Mouse (Mus musculus): ENCODE results near the gene Nos3. TPM values are rescaled to one million over a fixed set of nuclear protein-coding genes. Genes with fewer than 3 reads are reported as not detected.

Gene Nos3
- total and polyA plus RNA-seq, 3 experiments: 0.30 to 0.36 (median 0.31) TPM

DNA sequence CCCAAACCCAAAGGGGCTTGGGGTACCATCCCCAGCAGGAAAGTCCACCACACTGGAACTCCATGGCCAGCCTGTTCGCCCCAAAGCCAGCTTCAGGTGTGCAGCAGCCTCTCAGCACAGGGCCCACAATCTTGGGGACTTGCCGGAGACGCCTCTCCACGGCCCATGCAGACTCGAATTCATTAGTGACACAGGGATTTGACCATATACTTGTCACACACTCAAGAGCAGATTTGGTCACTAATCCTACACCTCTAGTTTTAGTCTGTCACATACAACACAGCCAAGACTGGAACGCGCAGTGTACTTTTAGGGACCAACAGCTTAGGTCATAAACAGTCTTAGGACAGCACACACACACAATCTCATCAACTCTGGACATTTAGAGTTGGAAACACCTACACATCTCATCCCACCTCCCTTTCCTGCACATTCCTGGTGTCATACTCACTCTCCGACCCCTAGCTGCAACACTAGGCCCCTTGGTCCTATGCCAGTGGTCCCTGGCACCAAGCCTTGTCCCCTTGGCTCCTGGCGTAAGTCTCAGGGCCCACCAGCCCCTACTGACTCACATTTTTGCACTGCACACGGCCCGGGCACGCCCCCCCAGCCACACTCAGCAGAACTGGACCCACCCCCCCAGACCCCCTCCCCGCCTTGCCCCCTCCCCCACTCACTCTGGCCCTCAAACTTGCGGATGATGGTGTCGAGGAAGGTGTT lies 13.9 kb upstream of the Nos3 start:
- Histone ChIP-seq H3K27me3 (replicated peaks) (peaks cover 93% of the 10 kb centered on the region), H3K27ac (ENCODE audit: insufficient read depth, low read depth) (no peak overlapping the region), H3K36me3 (replicated peaks in 1 of 2; ENCODE audit: control insufficient read depth in 1 of 2, insufficient read depth in 1 of 2, low read length in 1 of 2) (no peaks in the 10 kb centered on the region), H3K4me2 (ENCODE audit: insufficient read depth, low read depth, poor library complexity, severe bottlenecking) (peak overlapping the region; percentile 67), H3K9ac (ENCODE audit: insufficient read depth, low read depth) (no peak overlapping the region; the same call in 1 of the 2 replicates), H3K4me3 (replicated peaks in 1 of 3; ENCODE audit: low read depth in 2 of 3, low read length in 2 of 3, poor library complexity in 1 of 3) (peak overlapping the region in 1 of 3 experiments; percentile 74), H3K79me2 (replicated peaks; ENCODE audit: control insufficient read depth, extremely low read depth, insufficient read depth, poor library complexity, severe bottlenecking) (no peaks in the 10 kb centered on the region), H3K9me3 (replicated peaks; ENCODE audit: low read length) (no peaks in the 10 kb centered on the region), H3K4me1 (ENCODE audit: control insufficient read depth in 1 of 2, insufficient read depth in 2 of 2) (peaks cover 27 to 29% of the 10 kb centered on the region in 2 experiments)
- no peak for DNase-seq (ENCODE audit: extremely low read depth)
- in situ Hi-C loops (cut with MboI; ENCODE audit: low pct_ligation_motif_present, low pct_unique_long_range_greater_than_20kb, low sequenced_read_pairs): no loop called here
- TF ChIP-seq POLR2AphosphoS2 (IDR thresholded peaks at IDR 0.05; ENCODE audit: low read depth, low read length): no peak
- dilution Hi-C loops (cut with MboI; ENCODE audit: extremely low pct_ligation_motif_present, extremely low pct_unique_long_range_greater_than_20kb, low sequenced_read_pairs): no loop called here

GRCm38 (mm10) chr5:24351278-24351677 lies 13.3 kb upstream of the Nos3 start, which contains the start of gene Kcnh2:
TSS of gene Kcnh2 (minus strand) at chr5:24351604.
- H3K27ac ChIP-seq (ENCODE audit: insufficient read depth, low read depth): peak within 1 kb of the TSS; percentile 68
- no peaks in the 10 kb centered on the region for H3K9me3 ChIP-seq (replicated peaks; ENCODE audit: low read length)
- DNase-seq (ENCODE audit: extremely low read depth): no peak
- H3K4me3 ChIP-seq (replicated peaks in 1 of 3; ENCODE audit: low read depth in 2 of 3, low read length in 2 of 3, poor library complexity in 1 of 3): peak within 1 kb of the TSS; percentile 45 to 74 (median 49)
- TF ChIP-seq HCFC1 (IDR thresholded peaks at IDR 0.05; ENCODE audit: low read depth, low read length): no peak
- TF ChIP-seq MAFK (IDR thresholded peaks at IDR 0.05; ENCODE audit: insufficient replicate concordance, low read length): no peak
- no peak for TF ChIP-seq USF1 (IDR thresholded peaks at IDR 0.05; ENCODE audit: low read depth, low read length)
- TF ChIP-seq NELFE (IDR thresholded peaks at IDR 0.05; ENCODE audit: low read depth, low read length): no peak
- TF ChIP-seq ZC3H11A (IDR thresholded peaks at IDR 0.05; ENCODE audit: low read depth, low read length): no peak
- TF ChIP-seq NRF1 (IDR thresholded peaks at IDR 0.05; ENCODE audit: low read depth, low read length): no peak
- TF ChIP-seq CTCF (conservative IDR thresholded peaks at IDR 0.05 in 1 of 2, IDR thresholded peaks at IDR 0.05 in 1 of 2; ENCODE audit: low read depth in 2 of 2, low read length in 2 of 2): no peak
- no peak for TF ChIP-seq JUN (IDR thresholded peaks at IDR 0.05; ENCODE audit: insufficient read depth, low read depth, low read length)
- TF ChIP-seq MAX (IDR thresholded peaks at IDR 0.05; ENCODE audit: low read length): no peak
- no peak for TF ChIP-seq MEF2A (IDR thresholded peaks at IDR 0.05; ENCODE audit: borderline replicate concordance, low read depth, low read length)
- no peak for TF ChIP-seq ZKSCAN1 (IDR thresholded peaks at IDR 0.05; ENCODE audit: borderline replicate concordance, low read depth, low read length)
- no peak for TF ChIP-seq BHLHE40 (IDR thresholded peaks at IDR 0.05; ENCODE audit: low read depth, low read length)
- TF ChIP-seq ZNF384 (IDR thresholded peaks at IDR 0.05; ENCODE audit: low read depth, low read length): no peak
- no peak for TF ChIP-seq GABPA (IDR thresholded peaks at IDR 0.05; ENCODE audit: insufficient replicate concordance, low read depth, low read length)
- no peak for TF ChIP-seq PAX5 (IDR thresholded peaks at IDR 0.05; ENCODE audit: low read length)
- TF ChIP-seq KAT2A (IDR thresholded peaks at IDR 0.05; ENCODE audit: insufficient replicate concordance, low read length): no peak
- TF ChIP-seq POLR2AphosphoS2 (IDR thresholded peaks at IDR 0.05; ENCODE audit: low read depth, low read length): no peak
- H3K79me2 ChIP-seq (replicated peaks; ENCODE audit: control insufficient read depth, extremely low read depth, insufficient read depth, poor library complexity, severe bottlenecking): no peaks in the 10 kb centered on the region
- in situ Hi-C loops (cut with MboI; ENCODE audit: low pct_ligation_motif_present, low pct_unique_long_range_greater_than_20kb, low sequenced_read_pairs) (no loop called here), dilution Hi-C loops (cut with MboI; ENCODE audit: extremely low pct_ligation_motif_present, extremely low pct_unique_long_range_greater_than_20kb, low sequenced_read_pairs) (no loop called here)
- H3K27me3 ChIP-seq (replicated peaks): peaks cover 88% of the 10 kb centered on the region
- H3K4me2 ChIP-seq (ENCODE audit: insufficient read depth, low read depth, poor library complexity, severe bottlenecking): peak within 1 kb of the TSS; percentile 82
- peaks cover 27 to 29% of the 10 kb centered on the region in 2 experiments for H3K4me1 ChIP-seq (ENCODE audit: control insufficient read depth in 1 of 2, insufficient read depth in 2 of 2)
- H3K36me3 ChIP-seq (replicated peaks in 1 of 2; ENCODE audit: control insufficient read depth in 1 of 2, insufficient read depth in 1 of 2, low read length in 1 of 2): no peaks in the 10 kb centered on the region
- H3K9ac ChIP-seq (ENCODE audit: insufficient read depth, low read depth): peak within 1 kb of the TSS; percentile 75

Measured in CH12.LX (cell line).